Mouse (Mus musculus) intestine, embryonic 15.5 days (tissue): ENCODE results near the gene Col6a5. TPM values are rescaled to one million over a fixed set of nuclear protein-coding genes. Genes with fewer than 3 reads are reported as not detected.
"Not testable (repeated sequence)": the region's sequence is repeated elsewhere in the genome, so short reads cannot be mapped to it uniquely, and the experiment has no call there.

Experiments
- ATAC-seq: fragments of 200-750 bp; cut with Nextera tagmentation; 2 replicates; pipeline ENCODE4 v1.8.0; 2017; ENCODE audit warnings: moderate TSS enrichment, moderate library complexity
- H3K27ac ChIP-seq: fragments of 300-500 bp; sonication (generic); 2 replicates; pipeline ENCODE4 v1.5.1; 2015; ENCODE audit warnings: mild to moderate bottlenecking, inconsistent platforms
- H3K27me3 ChIP-seq: fragments of 300-500 bp; sonication (generic); replicated peaks from 2 replicates; pipeline ENCODE4 v1.6.1; 2015; ENCODE audit warnings: inconsistent platforms
- H3K36me3 ChIP-seq: fragments of 300-500 bp; sonication (generic); 2 replicates; pipeline ENCODE4 v1.6.1; 2015; ENCODE audit warnings: inconsistent platforms
- H3K4me1 ChIP-seq: fragments of 300-500 bp; sonication (generic); replicated peaks from 2 replicates; pipeline ENCODE4 v1.6.1; 2015; ENCODE audit warnings: inconsistent platforms
- H3K4me2 ChIP-seq: fragments of 300-500 bp; sonication (generic); replicated peaks from 2 replicates; pipeline ENCODE4 v1.6.1; 2015; ENCODE audit warnings: mild to moderate bottlenecking, inconsistent platforms
- H3K4me3 ChIP-seq: fragments of 300-500 bp; sonication (generic); replicated peaks from 2 replicates; pipeline ENCODE4 v1.5.1; 2015; ENCODE audit warnings: inconsistent platforms
- H3K9ac ChIP-seq: fragments of 300-500 bp; sonication (generic); 2 replicates; pipeline ENCODE4 v1.6.1; 2015; ENCODE audit warnings: inconsistent platforms
- H3K9me3 ChIP-seq: fragments of 300-500 bp; sonication (generic); 2 replicates; pipeline ENCODE4 v1.6.1; 2016; ENCODE audit warnings: inconsistent platforms
- WGBS: fragments of 180-500 bp; shearing (Covaris S2); methylation state at CpG from one replicate; pipeline ENCODE4 v1.1.7; 2015; 5-methylcytosine and 5-hydroxymethylcytosine counted together
- polyA plus RNA-seq: library from polyadenylated mRNA; unstranded; fragments of >200 nt; fragmentation: Nextera tagmentation; extraction: Ambion mirVana; gene quantifications from 2 replicates; pipeline ENCODE4 v1.2.1, GENCODE M21; 2015

The Col6a5 gene
- polyA plus RNA-seq, 1 experiment from 2014 or later, result 0.98 TPM

- not testable (repeated sequence) for ATAC-seq, H3K27me3 ChIP-seq, H3K9ac ChIP-seq, H3K4me3 ChIP-seq, H3K27ac ChIP-seq, H3K36me3 ChIP-seq, H3K4me1 ChIP-seq, H3K4me2 ChIP-seq, H3K9me3 ChIP-seq
- WGBS, result 42% methylated on average over 5 of the region's 5 CpGs
Measured at GRCm38 (mm10) chr9:105841386-105841785, 119.1 kb downstream of the Col6a5 start.

GRCm38 (mm10) chr9:105839147-105839515, 121.3 kb downstream of the Col6a5 start:
- 91% methylated on average over 5 of the region's 5 CpGs for WGBS
- H3K4me3 ChIP-seq, result no peak overlapping the region
- no peak for ATAC-seq
- H3K4me2 ChIP-seq, result no peak overlapping the region
- H3K9me3 ChIP-seq, result no peaks in the 10 kb centered on the region
- no peaks in the 10 kb centered on the region for H3K27me3 ChIP-seq
- no peak overlapping the region for H3K27ac ChIP-seq
- no peak overlapping the region for H3K9ac ChIP-seq
- H3K36me3 ChIP-seq, result no peaks in the 10 kb centered on the region
- H3K4me1 ChIP-seq, result no peaks in the 10 kb centered on the region

- Histone ChIP-seq H3K4me1 (no peaks in the 10 kb centered on the region), H3K36me3 (no peaks in the 10 kb centered on the region), H3K4me3 (no peak overlapping the region), H3K9ac (no peak overlapping the region), H3K9me3 (no peaks in the 10 kb centered on the region), H3K4me2 (no peak overlapping the region), H3K27ac (no peak overlapping the region), H3K27me3 (no peaks in the 10 kb centered on the region)
- WGBS, result 87% methylated on average over 4 of the region's 4 CpGs
- no peak for ATAC-seq
Measured at GRCm38 (mm10) chr9:105838396-105839146, 121.9 kb downstream of the Col6a5 start.

GRCm38 (mm10) chr9:105835587-105835986, 124.9 kb downstream of the Col6a5 start:
- 59% methylated on average over 7 of the region's 7 CpGs for WGBS
- Histone ChIP-seq H3K27ac (no peak overlapping the region), H3K4me1 (no peaks in the 10 kb centered on the region), H3K27me3 (no peaks in the 10 kb centered on the region), H3K36me3 (no peaks in the 10 kb centered on the region), H3K4me2 (no peak overlapping the region), H3K4me3 (no peak overlapping the region), H3K9me3 (no peaks in the 10 kb centered on the region), H3K9ac (no peak overlapping the region)
- no peak for ATAC-seq

GRCm38 (mm10) chr9:105834799-105835198, 125.6 kb downstream of the Col6a5 start:
- no peak overlapping the region for H3K4me2 ChIP-seq
- no peaks in the 10 kb centered on the region for H3K27me3 ChIP-seq
- no peak overlapping the region for H3K9ac ChIP-seq
- H3K4me1 ChIP-seq, result no peaks in the 10 kb centered on the region
- no peak overlapping the region for H3K4me3 ChIP-seq
- no peaks in the 10 kb centered on the region for H3K9me3 ChIP-seq
- H3K36me3 ChIP-seq, result no peaks in the 10 kb centered on the region
- 38% methylated on average over 4 of the region's 4 CpGs for WGBS
- H3K27ac ChIP-seq, result no peak overlapping the region
- no peak for ATAC-seq

GRCm38 (mm10) chr9:105831291-105831690, 129.2 kb downstream of the Col6a5 start:
- whole genome bisulfite sequencing, result 83% methylated on average over 9 of the region's 9 CpGs
- Histone ChIP-seq H3K4me2 (no peak overlapping the region), H3K4me3 (no peak overlapping the region), H3K9me3 (no peaks in the 10 kb centered on the region), H3K27me3 (peaks cover 7% of the 10 kb centered on the region; the same call in 1 of the 2 replicates), H3K9ac (no peak overlapping the region), H3K4me1 (0 out of 2 replicates have a peak, but pooled peaks cover 5% of the 10 kb centered on the region), H3K36me3 (no peaks in the 10 kb centered on the region), H3K27ac (no peak overlapping the region)
- ATAC-seq, result no peak

- peaks cover 7% of the 10 kb centered on the region; the same call in 1 of the 2 replicates for H3K27me3 ChIP-seq
- 0 out of 2 replicates have a peak, but pooled peaks cover 5% of the 10 kb centered on the region for H3K4me1 ChIP-seq
- WGBS, result 12% methylated on average over 20 of the region's 20 CpGs
- no peak within 1 kb of the TSS for H3K9ac ChIP-seq
- no peak for ATAC-seq
- H3K9me3 ChIP-seq, result no peaks in the 10 kb centered on the region
- peak within 1 kb of the TSS; percentile 50 for H3K4me2 ChIP-seq
- no peak within 1 kb of the TSS for H3K27ac ChIP-seq
- no peaks in the 10 kb centered on the region for H3K36me3 ChIP-seq
- peak within 1 kb of the TSS; percentile 13; the same call in 1 of the 2 replicates for H3K4me3 ChIP-seq
Measured at GRCm38 (mm10) chr9:105827791-105828385, 132.6 kb downstream of the Col6a5 start, which contains the start of gene Col6a6. TSS of gene Col6a6 (minus strand) at chr9:105828160.

GRCm38 (mm10) chr9:105827076-105827647, 133.3 kb downstream of the Col6a5 start:
- no peak overlapping the region for H3K4me2 ChIP-seq
- H3K9me3 ChIP-seq, result no peaks in the 10 kb centered on the region
- no peak overlapping the region for H3K27ac ChIP-seq
- H3K27me3 ChIP-seq, result peaks cover 7% of the 10 kb centered on the region; the same call in 1 of the 2 replicates
- no peak overlapping the region for H3K9ac ChIP-seq
- 0 out of 2 replicates have a peak, but pooled peaks cover 5% of the 10 kb centered on the region for H3K4me1 ChIP-seq
- H3K4me3 ChIP-seq, result no peak overlapping the region
- no peak for ATAC-seq
- 61% methylated on average over 8 of the region's 8 CpGs for WGBS
- no peaks in the 10 kb centered on the region for H3K36me3 ChIP-seq

GRCm38 (mm10) chr9:105820711-105821110, 139.7 kb downstream of the Col6a5 start:
- WGBS, result 83% methylated on average over 6 of the region's 6 CpGs
- Histone ChIP-seq H3K4me2 (no peak overlapping the region), H3K4me3 (no peak overlapping the region)

GRCm38 (mm10) chr9:105819155-105819709, 141.2 kb downstream of the Col6a5 start:
- 71% methylated on average over 29 of the region's 29 CpGs for WGBS
- no peaks in the 10 kb centered on the region for H3K4me1 ChIP-seq
- no peak overlapping the region for H3K27ac ChIP-seq
- ATAC-seq, result no peak
- H3K27me3 ChIP-seq, result no peaks in the 10 kb centered on the region
- no peaks in the 10 kb centered on the region for H3K36me3 ChIP-seq
- H3K4me3 ChIP-seq, result no peak overlapping the region
- H3K9me3 ChIP-seq, result no peaks in the 10 kb centered on the region
- no peak overlapping the region for H3K4me2 ChIP-seq
- H3K9ac ChIP-seq, result no peak overlapping the region

More at GRCm38 (mm10) chr9:105820711-105821110, 139.7 kb downstream of the Col6a5 start:
- Histone ChIP-seq H3K4me1 (no peaks in the 10 kb centered on the region), H3K36me3 (no peaks in the 10 kb centered on the region), H3K9me3 (no peaks in the 10 kb centered on the region), H3K27me3 (no peaks in the 10 kb centered on the region), H3K27ac (no peak overlapping the region), H3K9ac (no peak overlapping the region)
- no peak for ATAC-seq

GRCm38 (mm10) chr9:105814436-105814835, 146.0 kb downstream of the Col6a5 start:
- Histone ChIP-seq H3K4me3 (no peak overlapping the region), H3K27ac (no peak overlapping the region), H3K4me2 (no peak overlapping the region), H3K9me3 (no peaks in the 10 kb centered on the region), H3K4me1 (no peaks in the 10 kb centered on the region), H3K27me3 (no peaks in the 10 kb centered on the region), H3K9ac (no peak overlapping the region), H3K36me3 (no peaks in the 10 kb centered on the region)
- ATAC-seq, result no peak
- 91% methylated on average over 5 of the region's 5 CpGs for WGBS

- Histone ChIP-seq H3K27ac (no peak overlapping the region), H3K9ac (no peak overlapping the region), H3K4me3 (no peak overlapping the region), H3K4me1 (no peaks in the 10 kb centered on the region), H3K4me2 (no peak overlapping the region), H3K9me3 (no peaks in the 10 kb centered on the region), H3K27me3 (no peaks in the 10 kb centered on the region), H3K36me3 (no peaks in the 10 kb centered on the region)
- ATAC-seq, result no peak
- WGBS, result 54% methylated on average over 7 of the region's 7 CpGs
Measured at GRCm38 (mm10) chr9:105811458-105811857, 149.0 kb downstream of the Col6a5 start.
